Mouse (Mus musculus) cerebellum, adult 9-11 months (tissue): ENCODE measurements around the gene Tmem88.

ENCODE experiments used
- DNase-seq: peaks from one replicate; pipeline ENCODE4 v3.0.0; 2022

Tmem88 gene

DNA sequence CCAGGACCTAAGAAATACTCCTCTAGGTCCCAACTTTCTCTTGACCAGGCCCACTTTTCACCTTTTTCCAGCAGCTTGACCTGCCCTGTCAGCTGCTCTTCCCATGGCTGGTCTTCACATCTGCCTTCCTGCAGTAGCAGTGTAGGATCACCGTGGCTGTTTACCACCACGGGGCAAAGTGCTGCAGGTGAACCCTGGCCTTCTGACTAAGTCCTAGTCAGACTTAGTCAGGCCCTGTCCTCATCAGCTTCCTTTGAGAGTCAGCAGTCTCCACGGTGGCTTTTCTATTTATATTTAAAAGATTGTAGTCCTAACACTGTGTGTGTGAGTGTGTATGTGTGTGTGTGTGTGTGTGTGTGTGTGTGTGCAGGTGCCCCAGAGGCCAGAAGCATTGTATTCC lies 20.3 kb downstream of the Tmem88 start:
- no peak for DNase-seq

DNA sequence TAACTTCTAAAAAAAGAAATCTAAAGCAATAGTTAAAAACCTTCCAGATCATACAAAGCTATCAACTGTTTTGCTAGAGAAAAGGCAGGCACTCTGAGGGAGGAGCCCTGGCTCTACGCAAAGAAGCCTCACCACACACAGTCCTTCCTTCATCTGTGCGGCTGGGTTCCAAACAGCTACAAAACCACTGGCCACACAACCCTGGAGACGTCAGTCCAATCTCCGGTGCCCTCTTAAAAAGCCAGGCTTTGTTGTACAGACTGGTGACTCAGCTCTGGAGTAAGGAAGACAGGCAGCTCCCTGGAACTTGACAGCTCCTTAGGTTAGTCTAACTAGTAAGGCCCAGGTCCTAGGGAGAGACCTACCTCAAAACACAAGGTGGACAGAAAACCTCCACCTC lies 22.4 kb downstream of the Tmem88 start:
- no peak for DNase-seq

DNA sequence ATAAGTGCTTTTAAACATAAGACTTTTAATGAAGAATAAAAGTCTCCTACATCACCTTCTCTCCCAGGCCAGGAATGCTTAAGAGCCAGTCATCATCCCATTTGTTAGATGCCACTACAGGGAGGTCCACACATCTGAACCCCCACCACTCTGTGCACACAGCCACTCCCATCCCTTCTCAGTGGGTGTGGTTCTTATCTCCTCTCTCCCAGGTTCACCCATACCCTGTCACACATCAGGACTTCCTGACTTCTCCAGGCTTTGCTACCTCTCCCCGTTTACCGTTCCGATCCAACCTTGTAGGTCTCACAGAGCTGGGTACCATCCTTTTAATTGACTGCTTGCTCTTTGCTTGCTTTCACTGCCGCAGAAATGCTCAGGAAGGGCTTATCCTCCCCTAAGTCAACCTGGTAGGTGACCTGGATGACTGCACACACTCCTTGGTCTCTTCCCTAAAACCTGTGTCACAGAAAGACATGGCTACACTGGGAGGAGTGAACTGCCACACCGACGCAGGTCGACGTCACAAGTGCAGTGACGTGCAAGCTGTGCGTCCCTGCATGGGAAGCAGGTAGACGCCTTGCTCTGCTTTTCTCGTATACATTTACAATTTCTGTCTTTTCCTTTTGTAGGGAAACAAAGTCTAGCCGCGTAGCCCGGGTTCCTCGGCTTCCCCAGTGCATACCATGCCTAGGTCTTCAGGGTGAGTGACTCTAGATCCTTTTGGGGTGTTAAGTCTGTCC lies 24.6 kb downstream of the Tmem88 start:
- DNase-seq: no peak

DNA sequence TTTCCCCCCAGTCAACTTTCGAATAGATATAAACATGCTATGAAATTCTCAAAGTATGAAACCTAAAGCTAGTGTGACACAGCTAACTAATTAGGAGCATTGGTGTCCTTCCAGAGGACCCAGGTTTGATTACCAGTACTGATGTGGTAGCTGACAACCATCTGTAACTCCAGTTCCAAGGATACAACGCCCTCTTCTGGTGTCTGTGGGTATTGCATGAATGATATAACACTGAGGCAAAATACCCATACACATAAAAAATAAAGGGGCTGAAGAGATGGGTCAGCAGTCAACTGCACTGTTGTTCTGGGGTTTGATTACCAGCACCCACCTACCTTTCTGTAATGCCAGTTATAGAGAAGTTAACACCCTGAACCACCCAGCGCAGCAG lies 25.3 kb downstream of the Tmem88 start:
- peak; percentile 43 for DNase-seq

DNA sequence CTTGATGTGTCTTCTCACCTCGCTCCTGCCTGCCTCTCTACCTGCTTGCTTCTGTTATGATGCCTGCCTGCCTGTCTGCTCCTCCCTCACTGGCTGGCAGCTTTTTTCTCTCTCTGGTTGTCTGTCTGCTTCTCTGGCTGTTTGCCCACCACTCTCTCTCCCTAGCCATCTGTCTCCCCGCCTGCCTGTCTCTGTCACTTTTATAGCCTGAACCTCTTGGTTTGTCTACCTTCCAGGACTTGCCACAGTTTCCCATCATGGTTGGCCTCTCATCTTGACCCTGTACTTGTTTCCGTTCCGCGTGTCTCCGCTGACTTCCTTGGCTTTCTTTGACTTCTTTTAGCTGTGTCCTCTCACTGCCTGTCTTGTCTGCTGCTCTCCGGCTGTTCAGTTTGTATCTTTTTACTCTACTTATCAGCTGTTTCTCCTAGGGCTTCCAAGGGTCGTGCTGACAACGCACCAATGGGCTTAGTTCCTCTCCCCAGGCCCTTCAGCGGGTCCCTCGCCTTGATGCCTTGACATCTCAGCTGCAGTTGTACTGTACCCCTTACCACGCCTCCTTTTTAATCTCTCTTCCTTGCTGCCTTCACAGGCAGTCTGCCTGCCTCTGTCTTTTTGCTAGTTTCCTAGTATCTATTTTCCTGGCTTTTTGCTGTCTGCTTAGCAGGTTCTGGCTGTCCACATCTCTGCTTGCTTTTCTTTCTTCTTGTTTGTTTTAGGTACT lies 25.8 kb downstream of the Tmem88 start:
- DNase-seq: peak; percentile 96

DNA sequence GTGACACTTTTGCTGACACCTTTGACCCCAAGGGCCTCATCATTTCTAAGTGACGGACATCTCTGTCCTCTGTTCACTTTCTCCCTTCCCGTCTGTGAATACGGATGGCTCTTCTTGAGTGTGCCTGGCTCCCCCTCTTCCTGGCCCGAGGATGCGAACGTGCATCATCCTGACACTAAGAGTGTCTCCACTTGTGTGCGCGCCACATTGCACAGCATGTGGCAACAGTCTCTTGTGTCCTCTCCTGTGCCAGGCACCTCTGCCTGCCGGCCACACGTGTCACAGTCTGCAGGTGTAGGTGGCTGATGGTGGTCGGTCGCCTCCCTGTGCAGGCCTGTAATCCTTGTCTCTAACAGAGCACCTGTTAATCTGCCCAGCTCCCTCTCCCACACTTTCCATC lies 26.4 kb downstream of the Tmem88 start:
- no peak for DNase-seq

DNA sequence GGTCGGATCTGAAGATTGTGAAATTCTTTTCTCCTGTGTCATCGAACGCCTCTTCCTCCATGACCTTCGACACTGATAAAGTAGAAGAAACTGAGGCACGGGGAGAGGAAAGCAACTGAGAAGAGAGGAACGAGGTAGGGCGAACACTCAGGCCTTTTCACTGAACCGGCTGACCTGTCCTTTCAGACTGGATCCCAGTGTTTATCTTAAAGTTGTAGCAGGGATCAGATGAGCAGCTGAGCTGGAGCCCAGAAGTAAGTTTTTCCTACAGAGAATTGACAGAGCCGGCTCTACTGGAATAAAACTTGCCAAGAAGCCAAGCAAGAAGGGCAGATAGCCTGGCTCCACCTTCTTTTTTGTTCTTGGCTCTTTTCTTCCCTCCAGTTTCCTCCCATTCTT lies 27.2 kb downstream of the Tmem88 start:
- DNase-seq: no peak

DNA sequence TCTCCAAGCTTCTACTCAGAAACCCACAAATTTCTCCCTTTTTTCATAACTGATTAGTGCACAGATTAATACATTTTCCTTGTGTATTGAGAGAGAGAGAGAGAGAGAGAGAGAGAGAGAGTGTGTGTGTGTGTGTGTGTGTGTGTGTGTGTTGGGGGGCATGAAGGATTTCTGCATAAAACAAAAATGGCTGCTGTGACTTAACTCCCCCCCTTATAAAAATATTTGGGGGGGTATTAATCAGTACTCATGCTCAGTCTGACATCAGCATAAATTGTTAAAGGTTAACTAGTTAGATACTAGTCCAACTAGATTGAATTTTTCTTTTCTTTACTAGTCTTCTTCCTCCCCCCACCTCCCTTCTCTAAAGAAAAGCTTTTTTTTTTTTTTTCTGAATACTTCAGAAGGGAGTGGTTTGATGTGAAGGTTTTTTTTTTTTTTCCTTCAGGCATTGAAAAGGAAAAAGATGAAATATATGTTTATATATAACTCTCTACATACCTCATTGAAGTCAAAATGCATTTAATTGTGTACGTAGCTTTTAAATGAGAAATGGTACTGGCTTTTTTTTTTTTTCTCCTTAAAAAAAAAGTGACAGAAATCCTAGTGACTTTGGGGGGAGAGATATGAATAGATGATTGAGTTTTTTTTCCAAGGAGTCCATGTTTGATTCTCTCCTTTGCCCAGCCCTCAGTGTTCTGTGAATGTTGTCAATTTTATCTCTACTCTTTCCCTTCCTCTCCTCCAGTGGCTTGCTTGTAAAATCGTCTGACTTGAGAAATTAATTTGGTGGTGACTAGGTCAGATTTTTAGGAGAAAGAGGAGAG lies 27.8 kb downstream of the Tmem88 start:
- DNase-seq: no peak

DNA sequence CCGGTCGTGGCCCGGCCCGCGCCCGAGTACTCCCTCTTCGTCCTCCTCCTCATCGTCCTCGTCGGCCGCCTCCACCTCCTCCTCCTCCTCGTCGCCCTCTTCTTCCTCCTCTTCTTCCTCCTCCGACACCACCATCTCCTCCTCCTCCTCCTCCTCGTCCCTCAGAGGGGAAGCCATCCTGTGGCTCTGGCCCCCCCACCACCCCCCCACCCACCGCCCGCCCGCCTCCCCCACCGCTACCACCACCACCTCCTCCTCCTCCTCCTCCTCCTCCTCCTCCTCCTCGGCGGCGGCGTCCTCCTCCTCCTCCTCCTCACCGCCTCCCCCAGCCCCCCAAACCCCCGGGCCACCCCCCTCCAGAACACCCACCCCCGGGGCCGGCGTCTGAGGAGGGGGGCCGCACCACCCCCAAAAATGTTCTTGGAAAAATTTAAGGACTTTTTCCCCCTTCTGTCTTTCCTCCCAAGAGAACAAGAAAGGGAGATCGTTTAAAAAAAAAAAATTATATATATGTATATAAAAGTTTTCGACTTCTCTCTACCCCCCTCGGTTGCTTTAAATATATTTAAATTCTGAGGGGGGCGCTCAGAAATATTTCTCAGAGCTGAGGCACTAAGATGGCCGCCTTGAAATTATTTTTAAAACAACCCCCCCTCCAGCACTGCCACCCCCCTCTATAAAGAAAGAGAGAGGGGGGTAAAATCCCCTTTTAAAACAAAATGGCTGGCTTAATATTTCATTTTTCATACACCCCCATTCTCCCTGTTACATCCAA lies 28.6 kb downstream of the Tmem88 start, which contains the start of gene Chd3:
TSS of gene Chd3 (minus strand) at position 192 of the 775 bp plus-strand sequence.
- DNase-seq: no peak

DNA sequence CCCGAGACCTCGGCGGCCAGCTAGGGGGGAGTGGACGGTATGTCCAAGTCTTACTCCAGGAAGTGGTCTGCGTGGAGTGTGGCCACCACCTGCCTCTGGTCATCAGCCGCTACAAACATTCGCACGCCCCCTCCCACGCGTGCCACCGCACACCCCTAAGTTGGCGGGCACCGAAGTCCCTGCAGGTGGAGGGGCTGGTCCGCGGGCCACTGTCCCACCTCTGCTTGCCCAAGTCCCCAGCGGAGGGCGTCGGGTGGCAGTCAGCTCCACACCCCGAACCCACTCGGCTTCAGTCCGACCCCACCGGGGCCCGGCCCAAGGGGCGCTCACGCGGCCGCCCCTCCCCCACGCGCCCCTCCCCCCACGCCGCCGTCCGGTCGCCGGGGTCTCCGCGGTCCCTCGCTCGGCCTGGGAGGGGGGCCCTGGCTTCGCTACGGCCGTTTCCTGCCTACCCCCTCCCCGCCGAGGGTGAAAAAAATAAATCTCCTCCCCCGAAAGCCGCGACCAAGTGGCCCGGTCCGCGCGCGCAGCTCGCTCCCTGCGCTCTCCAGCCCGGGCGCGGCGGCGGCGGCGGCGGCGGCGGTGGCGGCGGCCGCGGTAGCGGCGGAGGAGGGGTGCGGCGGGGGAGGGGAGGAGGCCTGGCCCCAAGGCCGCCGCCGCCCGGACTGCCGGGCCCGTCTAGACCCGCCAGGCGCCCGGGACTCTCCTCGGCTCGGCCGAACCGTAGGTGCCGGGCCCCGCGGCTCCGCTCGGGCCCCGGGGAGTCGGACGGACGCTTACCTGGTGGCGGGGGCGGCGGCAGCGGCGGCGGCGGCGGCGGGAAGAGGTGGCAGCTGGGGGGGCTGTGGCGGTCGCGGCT lies 29.4 kb downstream of the Tmem88 start:
- peak; percentile 73 for DNase-seq

DNA sequence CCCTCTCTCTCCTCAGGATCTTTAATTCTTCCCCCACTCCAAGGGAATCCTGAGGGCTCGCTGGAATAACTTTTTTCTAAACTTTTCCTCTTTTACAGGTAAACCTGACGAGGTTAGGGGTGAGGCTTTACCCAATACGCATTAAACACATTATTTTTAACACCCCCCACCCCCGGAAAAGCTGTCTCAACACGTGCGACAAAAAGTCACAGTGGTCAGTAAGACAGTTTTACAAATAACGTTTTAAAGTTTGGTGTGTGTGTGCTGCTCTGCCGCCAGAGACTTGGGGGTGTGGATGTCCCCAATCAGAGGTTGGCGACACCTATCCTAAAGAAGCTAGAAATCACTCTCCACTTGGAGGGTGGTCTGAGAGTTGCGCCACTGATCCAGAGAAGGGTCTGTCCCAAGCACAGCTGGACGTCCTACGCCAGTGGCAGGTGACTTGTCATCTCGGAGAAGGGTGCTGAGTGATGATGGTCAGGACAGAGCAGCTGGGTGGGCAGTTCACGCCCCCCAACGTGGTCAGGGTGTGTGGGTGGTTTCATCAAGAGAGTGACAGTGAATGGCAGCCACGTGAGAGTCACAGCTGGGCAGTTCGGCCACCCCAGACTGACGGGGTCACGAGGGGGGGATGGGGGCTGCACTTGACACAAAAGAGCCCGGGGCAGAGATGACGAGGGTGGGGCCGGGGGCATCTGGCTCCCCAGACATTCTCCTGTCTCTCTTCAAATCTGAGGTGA lies 30.2 kb downstream of the Tmem88 start:
- DNase-seq: peak; percentile 68

DNA sequence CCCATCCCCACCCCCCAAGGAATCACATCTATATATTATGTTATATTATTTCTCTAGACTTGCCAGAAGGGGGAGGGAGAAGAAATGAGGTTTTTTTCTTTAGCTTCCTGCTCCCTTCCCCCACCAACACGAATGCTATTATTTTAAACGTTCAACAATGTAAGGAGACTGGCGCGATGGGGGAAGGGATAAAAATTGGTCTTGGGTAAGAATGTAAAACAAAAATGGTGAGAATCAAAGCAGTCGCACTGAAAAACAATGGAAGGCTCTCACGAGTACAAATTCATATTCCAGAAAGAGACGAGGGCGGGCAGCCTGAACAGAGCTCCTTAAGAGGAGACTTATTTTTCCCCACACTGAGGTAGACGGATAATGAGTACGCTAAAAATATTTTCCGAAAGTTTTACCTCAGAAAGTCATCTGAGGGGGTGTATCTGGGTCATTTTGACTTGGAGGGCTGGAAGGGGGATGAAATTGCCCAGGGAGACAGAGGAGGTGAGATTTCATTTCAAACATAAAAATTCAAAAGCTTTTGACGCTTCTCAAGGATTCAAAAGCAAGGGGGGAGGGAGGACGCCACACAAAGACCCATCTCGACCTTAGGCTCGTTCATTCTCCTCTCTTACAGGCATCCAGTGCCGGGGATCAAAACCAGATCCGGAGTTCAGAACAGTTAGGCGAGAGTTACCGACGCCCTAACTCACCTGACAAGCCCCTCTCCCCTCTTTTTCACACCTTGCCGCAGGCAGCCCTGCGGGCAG lies 31.0 kb downstream of the Tmem88 start:
- DNase-seq: peak; percentile 41

DNA sequence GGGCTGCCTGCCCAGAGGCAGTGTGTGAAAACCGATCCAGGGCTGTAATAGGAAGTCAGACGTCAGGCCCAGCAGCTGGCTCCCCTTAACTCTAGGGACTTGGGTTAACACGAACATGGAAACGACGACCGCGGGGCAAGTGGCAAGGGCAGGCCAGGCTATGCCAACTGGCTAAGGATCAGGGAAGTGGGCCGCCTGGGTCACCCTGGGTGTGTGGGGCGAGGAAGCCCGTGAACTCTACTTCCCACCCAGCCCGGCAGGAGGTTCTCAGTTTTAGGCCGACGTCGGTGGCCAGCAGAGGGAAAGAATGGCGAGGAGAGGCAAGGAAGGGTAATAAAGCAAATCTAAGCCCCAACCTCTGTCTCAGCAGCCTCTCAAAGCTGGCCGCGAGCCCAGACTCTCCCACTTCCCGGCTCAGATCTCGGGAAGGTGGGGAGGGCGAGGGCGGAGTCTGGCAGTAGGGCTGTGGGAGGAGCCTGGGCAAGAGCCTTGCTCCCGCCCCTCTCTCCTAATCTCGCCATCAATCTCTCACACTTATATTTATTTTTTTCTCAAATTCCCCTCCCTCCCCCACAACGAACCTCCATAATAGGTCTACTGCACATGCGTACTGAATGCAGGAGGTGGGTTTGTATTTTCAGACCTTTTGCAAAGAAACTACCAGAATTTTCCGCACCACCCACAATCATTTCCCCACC lies 31.7 kb downstream of the Tmem88 start:
- DNase-seq: peak; percentile 86

DNA sequence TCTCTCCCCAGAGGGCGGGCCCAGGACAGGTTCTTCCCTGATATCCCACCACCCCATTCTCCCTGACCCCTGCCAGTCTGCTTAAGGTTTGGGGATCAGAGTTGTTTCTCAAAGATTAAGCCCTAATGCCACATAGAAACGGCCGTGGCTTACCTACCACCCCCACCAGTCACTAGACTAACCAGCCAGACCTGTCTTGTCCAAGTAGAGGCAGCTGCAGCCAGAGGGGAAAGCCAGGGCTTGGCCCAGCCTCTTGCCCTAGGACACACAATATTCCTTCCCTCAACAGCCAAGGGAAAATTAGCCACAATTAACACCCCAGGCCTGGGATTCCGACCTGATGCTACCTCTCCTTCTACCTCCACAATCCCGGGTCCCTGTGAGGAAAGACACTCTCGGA lies 32.3 kb downstream of the Tmem88 start:
- peak; percentile 41 for DNase-seq

DNA sequence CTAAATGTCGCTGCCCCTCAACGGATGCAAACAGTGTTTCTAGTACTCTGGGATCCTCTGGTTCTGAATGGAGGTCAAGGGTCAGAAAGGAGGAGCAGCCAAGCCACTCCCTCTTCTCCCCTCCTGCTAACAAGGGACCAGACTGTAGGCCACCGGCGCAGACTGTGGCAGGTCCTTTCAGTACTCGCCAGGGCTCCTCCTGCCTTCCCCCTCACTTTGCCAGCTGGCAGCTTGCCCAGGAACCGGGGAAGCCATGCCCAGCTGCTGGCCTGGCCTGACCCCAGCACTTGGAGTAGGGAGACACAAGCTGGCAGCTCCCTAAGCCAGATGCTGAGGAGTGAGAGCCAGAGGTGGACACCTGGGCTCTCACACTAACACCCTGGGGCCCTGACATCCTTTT lies 33.1 kb downstream of the Tmem88 start:
- peak; percentile 94 for DNase-seq

DNA sequence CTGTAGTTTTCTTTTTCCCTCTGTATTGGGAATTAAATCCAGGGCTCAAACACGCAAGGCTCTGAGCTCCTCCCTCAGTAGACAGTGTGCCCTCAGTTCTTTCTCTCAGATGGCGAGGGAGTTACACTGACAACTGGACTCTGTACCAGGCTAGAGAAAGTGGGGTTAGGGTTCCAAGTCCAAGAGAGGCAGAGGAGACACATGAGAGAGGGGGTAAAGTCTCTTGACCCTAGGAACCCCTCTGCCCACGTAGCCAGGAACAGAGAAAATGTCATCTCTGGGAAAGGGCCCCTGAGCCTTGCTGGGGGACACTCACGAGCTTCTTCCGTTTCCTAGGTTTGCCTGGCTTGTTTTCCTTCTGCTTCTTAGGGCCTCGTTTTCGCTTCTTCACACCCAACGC lies 33.7 kb downstream of the Tmem88 start:
- no peak for DNase-seq

DNA sequence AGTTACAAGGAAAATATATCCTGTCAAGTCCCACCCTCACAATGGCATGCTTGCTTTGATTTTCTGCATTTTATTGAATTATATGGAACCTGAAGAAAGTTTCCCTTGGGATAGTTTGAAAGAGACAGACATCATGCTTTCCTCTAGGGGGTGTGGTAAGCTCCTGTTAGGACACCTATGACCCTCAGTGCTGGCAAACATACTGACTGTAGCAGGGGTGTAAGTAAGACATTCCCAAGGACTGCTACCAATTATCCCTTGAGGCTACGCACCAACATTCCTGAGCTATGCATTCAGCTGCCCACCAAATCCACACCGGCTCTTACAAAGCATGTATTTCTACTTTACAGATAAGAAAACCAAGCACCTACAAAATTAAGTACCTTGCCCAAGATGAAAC lies 35.6 kb downstream of the Tmem88 start:
- DNase-seq: no peak

DNA sequence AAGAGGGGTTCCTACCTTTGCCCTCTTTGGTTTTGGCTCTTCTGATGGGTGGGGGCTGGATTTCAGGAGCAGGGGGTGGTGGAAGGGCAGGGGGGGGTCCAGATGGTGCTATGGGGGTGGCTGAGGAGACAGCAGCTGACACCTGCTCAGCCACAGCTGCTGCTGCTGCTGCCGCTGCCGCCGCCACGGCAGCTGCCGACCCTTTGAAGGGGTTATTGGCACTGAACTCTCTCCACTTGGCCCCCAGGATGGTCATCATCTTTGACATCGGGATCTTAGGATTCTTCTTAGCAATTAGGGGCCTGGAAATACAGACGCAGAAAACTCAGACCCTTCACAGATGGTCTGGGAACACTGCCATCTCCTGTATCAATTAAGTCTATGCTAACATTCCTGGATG lies 36.0 kb downstream of the Tmem88 start:
- no peak for DNase-seq

DNA sequence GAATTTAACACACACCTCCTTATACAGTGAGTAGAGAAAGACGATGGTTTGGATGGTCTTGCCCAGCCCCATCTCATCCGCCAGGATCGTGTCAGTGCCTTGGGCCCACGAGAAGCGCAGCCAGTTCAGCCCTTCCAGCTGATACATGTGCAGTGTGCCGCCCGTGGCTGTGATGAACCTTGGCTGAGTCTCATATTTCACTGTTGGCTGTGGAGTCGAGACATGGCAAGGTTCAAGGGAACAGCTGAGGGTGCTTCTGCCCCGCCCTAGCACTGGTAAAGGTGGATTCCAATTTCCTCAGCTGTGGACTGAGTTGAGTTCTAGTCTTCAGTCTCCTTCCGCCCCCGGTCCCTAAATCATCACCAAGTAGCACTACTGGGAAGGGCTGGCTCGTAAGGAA lies 40.3 kb downstream of the Tmem88 start:
- no peak for DNase-seq

DNA sequence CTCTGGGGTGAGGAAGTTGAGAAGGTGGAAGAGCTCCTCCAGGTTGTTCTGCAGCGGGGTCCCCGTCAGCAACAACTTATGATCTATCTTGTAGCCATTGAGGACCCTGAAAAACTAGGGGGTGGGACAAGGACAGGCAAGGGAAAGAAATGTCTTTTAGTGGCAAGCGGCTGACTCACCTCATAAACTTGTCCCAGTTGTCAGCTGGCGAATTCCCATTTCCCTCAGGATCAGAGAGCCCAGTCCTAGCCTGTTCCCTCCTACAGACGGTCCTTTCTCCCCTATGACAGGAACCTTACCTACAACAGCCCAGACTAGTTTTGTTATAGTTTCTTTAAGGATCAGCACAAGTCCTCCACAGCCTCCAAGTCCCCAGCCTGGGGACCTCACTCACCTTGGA lies 41.5 kb downstream of the Tmem88 start:
- no peak for DNase-seq
